Mouse (Mus musculus) liver, embryonic 14.5 days (tissue): ENCODE measurements around the gene Sec1. TPM values are rescaled to one million over a fixed set of nuclear protein-coding genes. Genes with fewer than 3 reads are reported as not detected.
"Not testable (repeated sequence)": the region's sequence is repeated elsewhere in the genome, so short reads cannot be mapped to it uniquely, and the experiment has no call there.

Experiments
- ATAC-seq: fragments of 200-750 bp; cut with Nextera tagmentation; 2 replicates; pipeline ENCODE4 v1.8.0; 2017; ENCODE audit warnings: moderate number of reproducible peaks, mild to moderate bottlenecking, moderate library complexity; ENCODE audit not compliant: insufficient read depth
- DNase-seq, 3 experiments: peaks; one replicate each; pipeline ENCODE4 v3.0.0-alpha.2; 2012 to 2013; ENCODE audit warnings: low read depth in 3 of 3, low spot score in 3 of 3
- H3K27ac ChIP-seq: fragments of 300-500 bp; sonication (generic); 2 replicates; pipeline ENCODE4 v1.5.1; 2014; ENCODE audit warnings: moderate library complexity, mild to moderate bottlenecking, control low read depth, inconsistent platforms
- H3K27me3 ChIP-seq: fragments of 300-500 bp; sonication (generic); 2 replicates; pipeline ENCODE4 v1.6.1; 2014; ENCODE audit warnings: mild to moderate bottlenecking, low read length, moderate library complexity; ENCODE audit not compliant: control insufficient read depth, insufficient read depth
- H3K36me3 ChIP-seq: fragments of 300-500 bp; sonication (generic); replicated peaks from 2 replicates; pipeline ENCODE4 v1.6.1; 2014; ENCODE audit warnings: low read depth; ENCODE audit not compliant: control insufficient read depth, insufficient read depth
- H3K4me1 ChIP-seq, 2 experiments: fragments of 200-500 bp in 1 of 2; fragments of 300-500 bp in 1 of 2; sonication (generic) in 1 of 2; replicated peaks; 2 replicates each; pipeline ENCODE4 v1.6.1; 2012 to 2014; ENCODE audit warnings: antibody characterized with exemption in 1 of 2, inconsistent platforms in 1 of 2, low read length in 1 of 2; ENCODE audit not compliant: control insufficient read depth in 2 of 2, insufficient read depth in 2 of 2
- H3K4me2 ChIP-seq: fragments of 300-500 bp; sonication (generic); 2 replicates; pipeline ENCODE4 v1.6.1; 2014; ENCODE audit warnings: low read depth, mild to moderate bottlenecking, control low read depth, moderate library complexity
- H3K4me3 ChIP-seq, 2 experiments: fragments of 200-500 bp in 1 of 2; fragments of 300-500 bp in 1 of 2; sonication (generic) in 1 of 2; 2 replicates each; pipeline ENCODE4 v1.5.1; 2012 to 2014; ENCODE audit warnings: low read depth in 2 of 2, low read length in 2 of 2, mild to moderate bottlenecking in 2 of 2, control low read depth in 1 of 2, inconsistent platforms in 1 of 2, moderate library complexity in 1 of 2; ENCODE audit not compliant: insufficient read depth in 1 of 2
- H3K9ac ChIP-seq: fragments of 300-500 bp; sonication (generic); replicated peaks from 2 replicates; pipeline ENCODE4 v1.6.1; 2014; ENCODE audit warnings: mild to moderate bottlenecking, control low read depth, moderate library complexity
- H3K9me3 ChIP-seq: fragments of 300-500 bp; sonication (generic); 2 replicates; pipeline ENCODE4 v1.6.1; 2016; ENCODE audit warnings: low read length, mixed read lengths; ENCODE audit not compliant: control insufficient read depth
- CTCF ChIP-seq: IDR thresholded peaks from 2 replicates; pipeline ENCODE4 v1.5.1; 2016; ENCODE audit warnings: antibody characterized with exemption, low read depth, control low read depth
- EP300 ChIP-seq: IDR thresholded peaks from 2 replicates; pipeline ENCODE4 v1.6.1; 2016; ENCODE audit warnings: antibody characterized with exemption, low read depth
- WGBS: fragments of 180-500 bp; shearing (Covaris S2); extraction: QIAGEN DNeasy Blood & Tissue Kit; methylation state at CpG from one replicate; pipeline ENCODE4 v1.1.7; 2014; ENCODE audit not compliant: insufficient replicate concordance; 5-methylcytosine and 5-hydroxymethylcytosine counted together
- polyA plus RNA-seq, 2 experiments: library from polyadenylated mRNA; depleted of rRNA in 1 of 2; stranded (reverse) in 1 of 2; unstranded in 1 of 2; fragments of >200 nt; fragmentation: Nextera tagmentation in 1 of 2; extraction: Ambion mirVana in 1 of 2; gene quantifications; 2 replicates each; pipeline versions ENCODE4 v1.2.1 to v1.2.3; 2012 to 2014

Sec1 gene
- polyA plus RNA-seq, 2 experiments: 0.02 TPM; not detected in 1

GRCm38 (mm10) chr7:45660746-45661478 lies 33.3 kb downstream of the Sec1 start:
- DNase-seq (no peak), ATAC-seq (no peak)
- Histone ChIP-seq H3K27ac (no peak overlapping the region), H3K9ac (no peak overlapping the region), H3K4me1 (peaks cover 0 to 5% of the 10 kb centered on the region in 2 experiments; a peak in 1 of 4 replicates), H3K9me3 (no peaks in the 10 kb centered on the region), H3K4me2 (no peak overlapping the region), H3K36me3 (no peaks in the 10 kb centered on the region), H3K4me3 (no peak overlapping the region), H3K27me3 (no peaks in the 10 kb centered on the region)
- TF ChIP-seq EP300: no peak
- no peak for TF ChIP-seq CTCF
- 48% methylated on average over 11 of the region's 11 CpGs for WGBS

GRCm38 (mm10) chr7:45654424-45655047 lies 39.7 kb downstream of the Sec1 start:
- ATAC-seq (no peak), DNase-seq (no peak)
- TF ChIP-seq EP300 (no peak), CTCF (no peak)
- Histone ChIP-seq H3K9me3 (no peaks in the 10 kb centered on the region), H3K36me3 (no peaks in the 10 kb centered on the region), H3K4me1 (peaks cover 0 to 5% of the 10 kb centered on the region in 2 experiments; a peak in 3 of 4 replicates), H3K27me3 (no peaks in the 10 kb centered on the region), H3K4me3 (peak overlapping the region in 1 of 2 experiments; percentile 29; a peak in 2 of 4 replicates), H3K4me2 (peak overlapping the region; percentile 31; the same call in 1 of the 2 replicates), H3K9ac (no peak overlapping the region), H3K27ac (no peak overlapping the region)
- 31% methylated on average over 17 of the region's 17 CpGs for WGBS

GRCm38 (mm10) chr7:45650484-45650883 lies 43.7 kb downstream of the Sec1 start:
- H3K4me1 ChIP-seq, H3K9me3 ChIP-seq, H3K4me3 ChIP-seq, DNase-seq, H3K27me3 ChIP-seq, ATAC-seq, H3K9ac ChIP-seq, H3K36me3 ChIP-seq, H3K4me2 ChIP-seq, H3K27ac ChIP-seq: not testable (repeated sequence)
- WGBS: 83% methylated on average over 18 of the region's 20 CpGs

GRCm38 (mm10) chr7:45649351-45649750 lies 44.9 kb downstream of the Sec1 start:
- H3K9me3 ChIP-seq: no peaks in the 10 kb centered on the region
- no peaks in the 10 kb centered on the region for H3K36me3 ChIP-seq
- ATAC-seq: no peak
- WGBS: 57% methylated on average over 8 of the region's 8 CpGs
- H3K4me1 ChIP-seq: peaks cover 0 to under 1% of the 10 kb centered on the region in 2 experiments; a peak in 2 of 4 replicates
- TF ChIP-seq CTCF (no peak), EP300 (no peak)
- no peak for DNase-seq
- no peak overlapping the region for H3K9ac ChIP-seq
- H3K4me3 ChIP-seq: no peak overlapping the region
- no peak overlapping the region for H3K27ac ChIP-seq
- H3K4me2 ChIP-seq: no peak overlapping the region
- no peaks in the 10 kb centered on the region for H3K27me3 ChIP-seq

GRCm38 (mm10) chr7:45646671-45647070 lies 47.5 kb downstream of the Sec1 start:
- Histone ChIP-seq H3K27me3 (no peaks in the 10 kb centered on the region), H3K9me3 (no peaks in the 10 kb centered on the region), H3K4me3 (no peak overlapping the region), H3K27ac (no peak overlapping the region), H3K4me1 (peaks cover 0 to 7% of the 10 kb centered on the region in 2 experiments; a peak in 1 of 4 replicates), H3K36me3 (no peaks in the 10 kb centered on the region), H3K4me2 (no peak overlapping the region), H3K9ac (no peak overlapping the region)
- TF ChIP-seq EP300: no peak
- TF ChIP-seq CTCF: no peak
- DNase-seq (no peak), ATAC-seq (no peak)
- 64% methylated on average over 4 of the region's 4 CpGs for WGBS
